Mouse (Mus musculus) cerebellum, adult 2 months (tissue): ENCODE measurements at regions not wholly inside any gene's neighbourhood (a gene's known extent, or its start where the extent isn't known, plus 50 kb on each side); places are given as distances from the start of the nearest gene placed in this dataset.

ENCODE experiments used
- CTCF ChIP-seq: fragments of 200-500 bp; IDR thresholded peaks from 2 replicates; pipeline ENCODE4 v1.5.1; 2011; ENCODE audit warnings: low read depth, mild to moderate bottlenecking, control low read depth, low read length, moderate library complexity, borderline replicate concordance; ENCODE audit not compliant: insufficient read depth
- POLR2A ChIP-seq: fragments of 200-500 bp; IDR thresholded peaks from 2 replicates; pipeline ENCODE4 v1.6.1; 2011; ENCODE audit warnings: low read length, control low read depth, borderline replicate concordance; ENCODE audit not compliant: insufficient read depth

GRCm38 (mm10) chr15:61322243-61322642, 399.4 kb upstream of the A1bg start:
- TF ChIP-seq CTCF = no peak
- TF ChIP-seq POLR2A = no peak
